In genomic region chr16:96339570-96339969, GRCm38 (mm10) we compare ENCODE assay signal across 25 mouse cellular contexts.
DNase-seq lines count a peak whose midpoint lies in the region; ATAC-seq lines count a peak whose summit lies in the region.
"Had no signal": no experiment of that assay in that cellular context is flagged by ENCODE, and none has a peak within 500 bp of the region (broad histone marks: within the 10 kb centered on the region; RNA-seq: fewer than 3 reads in every experiment).

No protein-coding gene starts in this region.

- no peaks in the 10 kb centered on the region for H3K36me3 ChIP-seq in heart, embryonic 12.5 days
- H3K36me3 ChIP-seq: embryonic facial prominence, embryonic 13.5 days; forebrain, embryonic 10.5 days; heart, embryonic 13.5 days; hindbrain, embryonic 15.5 days; kidney, embryonic 15.5 days; limb, embryonic 13.5 days; liver, embryonic 12.5 days had no signal

- H3K9ac ChIP-seq in heart, embryonic 12.5 days = no peak overlapping the region
- H3K9ac ChIP-seq: embryonic facial prominence, embryonic 13.5 days; forebrain, postnatal 0 days; heart, embryonic 13.5 days; hindbrain, embryonic 15.5 days; kidney, embryonic 15.5 days; limb, embryonic 13.5 days; liver, embryonic 12.5 days; liver, postnatal 0 days had no signal

- H3K27ac ChIP-seq in heart, embryonic 12.5 days (ENCODE audit: poor library complexity, severe bottlenecking) = no peak overlapping the region
- H3K27ac ChIP-seq: embryonic facial prominence, embryonic 13.5 days; forebrain, embryonic 10.5 days; heart, adult 2 months; heart, embryonic 13.5 days; hindbrain, embryonic 15.5 days; kidney, embryonic 15.5 days; limb, embryonic 13.5 days; liver, embryonic 12.5 days had no signal

- H3K27me3 ChIP-seq in heart, embryonic 12.5 days (replicated peaks) = peaks cover 7% of the 10 kb centered on the region
- H3K27me3 ChIP-seq: embryonic facial prominence, embryonic 13.5 days; hindbrain, embryonic 15.5 days; kidney, embryonic 15.5 days; limb, embryonic 13.5 days; liver, embryonic 12.5 days had no signal

- no peaks in the 10 kb centered on the region for H3K9me3 ChIP-seq in heart, embryonic 12.5 days (replicated peaks)
- H3K9me3 ChIP-seq: embryonic facial prominence, embryonic 13.5 days; forebrain, embryonic 10.5 days; heart, embryonic 13.5 days; hindbrain, embryonic 15.5 days; kidney, embryonic 15.5 days; limb, embryonic 13.5 days; liver, embryonic 12.5 days had no signal

- no peak overlapping the region for H3K4me2 ChIP-seq in heart, embryonic 12.5 days
- H3K4me2 ChIP-seq: embryonic facial prominence, embryonic 13.5 days; heart, embryonic 13.5 days; hindbrain, embryonic 15.5 days; kidney, embryonic 15.5 days; limb, embryonic 13.5 days; liver, embryonic 12.5 days had no signal

- 69% methylated on average over 4 of the region's 4 CpGs for WGBS in heart, embryonic 12.5 days

- no peaks in the 10 kb centered on the region for H3K4me1 ChIP-seq in heart, embryonic 12.5 days (replicated peaks)
- H3K4me1 ChIP-seq: embryonic facial prominence, embryonic 13.5 days; forebrain, embryonic 10.5 days; heart, embryonic 13.5 days; hindbrain, embryonic 15.5 days; kidney, embryonic 15.5 days; limb, embryonic 13.5 days; liver, embryonic 12.5 days had no signal

- ATAC-seq in cerebellum, adult (ENCODE audit: insufficient number of reproducible peaks, low FRiP score, low TSS enrichment) = peak; percentile 59
- ATAC-seq in heart, embryonic 12.5 days (ENCODE audit: insufficient number of reproducible peaks, low FRiP score) = no peak
- ATAC-seq: forebrain, postnatal 0 days; liver, embryonic 12.5 days; liver, postnatal 0 days; lung, postnatal 0 days had no signal

- DNase-seq in brain, adult 2 months (ENCODE audit: low read depth, low spot score) = peak; percentile 83
- peak; percentile 54 for DNase-seq in cerebellum, adult 8-10 months
- peak; percentile 63 to 76 for DNase-seq in cerebellum, postnatal 25 days
- no peak for DNase-seq in adrenal gland, postnatal 14 days
- DNase-seq: B cell, adult 2 months; forebrain, postnatal 0 days; heart, adult 2 months; heart, postnatal 10 days; kidney, adult 18-20 months; kidney, postnatal 25 days; liver, postnatal 0 days; lung, postnatal 4 days; midbrain, embryonic 14.5 days; right cerebral cortex, postnatal 4 days; thymus, postnatal 4 days had no signal

- no peak overlapping the region for H3K4me3 ChIP-seq in heart, embryonic 12.5 days
- H3K4me3 ChIP-seq: embryonic facial prominence, embryonic 13.5 days; forebrain, embryonic 10.5 days; heart, adult 2 months; heart, embryonic 13.5 days; hindbrain, embryonic 15.5 days; kidney, embryonic 15.5 days; limb, embryonic 13.5 days; liver, embryonic 12.5 days had no signal
